Mouse (Mus musculus) embryo, embryonic 9.5 days (tissue): ENCODE measurements around the gene Smim24.

ENCODE experiments used
- DNase-seq: peaks from one replicate; pipeline ENCODE4 v3.0.0-alpha.2; 2017; ENCODE audit errors: extremely low spot score

The Smim24 gene

GRCm38 (mm10) chr10:81389801-81390677 lies 2.8 kb upstream of the Smim24 start:
- peak; percentile 75 for DNase-seq

GRCm38 (mm10) chr10:81390678-81390965 lies 2.2 kb upstream of the Smim24 start:
- DNase-seq, result no peak

DNA sequence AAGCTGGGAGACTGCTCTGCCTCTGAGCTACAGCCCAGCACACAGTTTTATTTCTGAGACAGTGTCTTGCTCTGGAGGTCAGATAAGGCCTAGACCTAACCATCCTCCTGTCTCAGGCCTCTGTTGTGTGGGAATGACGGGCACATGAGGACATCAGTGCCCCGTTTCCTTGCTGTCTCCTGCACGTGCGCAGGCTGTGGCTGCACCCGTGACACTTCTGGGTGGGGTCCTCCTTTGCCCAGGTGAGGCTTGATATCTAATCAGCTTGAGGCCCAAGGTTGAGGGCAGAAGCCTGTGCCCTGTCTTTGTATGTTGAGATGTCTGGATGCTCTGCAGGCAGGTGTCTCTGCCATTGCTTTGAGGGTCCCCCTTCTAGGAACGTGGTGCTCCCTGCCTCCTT lies 581 bp upstream of the Smim24 start:
- no peak for DNase-seq

GRCm38 (mm10) chr10:81393456-81394063 lies 709 bp downstream of the Smim24 start:
- DNase-seq, result no peak

DNA sequence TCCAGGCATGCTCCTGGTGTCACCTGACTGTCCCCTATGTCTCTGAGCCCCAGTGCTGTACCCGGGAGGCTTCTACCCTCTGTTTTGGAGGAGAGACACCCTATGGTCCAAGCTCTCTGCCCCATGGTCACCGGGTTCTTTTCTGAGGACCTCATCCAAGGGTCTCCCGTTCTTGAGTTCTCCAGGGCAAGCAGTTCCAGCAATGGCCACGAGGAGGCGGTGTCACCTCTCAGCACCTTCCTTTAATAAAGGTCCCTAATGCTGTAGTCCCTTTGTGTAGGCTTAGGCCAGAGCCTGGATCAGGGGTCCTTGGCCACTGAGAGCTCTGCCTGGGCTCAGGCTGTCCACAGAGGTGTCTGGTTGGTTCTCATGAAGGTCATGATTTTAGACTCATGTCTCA lies 2.3 kb downstream of the Smim24 start:
- DNase-seq, result peak; percentile 74

DNA sequence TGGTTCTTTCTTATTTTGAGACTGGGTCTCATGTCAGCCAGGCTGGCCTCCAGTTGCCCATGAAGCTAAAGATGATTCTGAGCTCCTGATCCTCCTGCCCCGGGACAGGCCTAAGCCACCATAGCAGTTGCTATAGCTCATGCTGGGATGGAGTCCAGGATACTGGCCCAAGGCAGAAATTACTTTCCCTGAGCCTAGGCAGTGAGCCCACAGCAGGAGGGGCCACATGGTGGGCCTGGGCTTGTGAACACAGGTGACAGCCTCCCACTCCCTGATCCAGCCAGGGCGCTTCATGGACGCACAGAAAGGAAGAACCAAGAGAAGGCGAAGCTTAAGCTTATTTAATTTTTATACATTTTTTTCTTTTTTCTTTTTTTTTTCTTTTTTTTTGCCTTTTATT lies 3.0 kb downstream of the Smim24 start:
- DNase-seq, result no peak

DNA sequence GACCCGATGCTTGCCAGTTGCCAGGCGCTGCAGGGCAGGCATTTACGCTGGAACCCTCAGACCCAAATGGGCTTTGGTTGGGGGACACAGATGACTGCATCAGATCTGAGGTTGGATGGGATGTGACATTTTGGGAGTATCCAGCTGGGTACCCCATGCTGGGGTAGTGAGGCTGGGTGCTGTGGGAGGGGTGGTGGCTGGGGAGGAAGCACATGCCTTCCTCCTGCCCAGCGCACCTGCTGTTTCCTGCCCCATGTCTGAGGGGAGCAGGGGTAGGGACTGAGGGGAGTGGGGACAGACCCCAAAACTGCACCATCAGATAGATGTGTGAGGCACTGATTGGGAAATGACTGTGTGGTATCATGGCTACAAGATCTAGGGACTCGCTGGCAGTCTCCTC lies 3.9 kb downstream of the Smim24 start:
- DNase-seq, result no peak

- DNase-seq, result no peak
These were observed 6.4 kb downstream of the Smim24 start for GRCm38 (mm10) chr10:81399296-81399695.

- no peak for DNase-seq
These were observed 7.0 kb downstream of the Smim24 start for GRCm38 (mm10) chr10:81399798-81400308.

GRCm38 (mm10) chr10:81400371-81401204 lies 7.7 kb downstream of the Smim24 start:
- DNase-seq, result no peak

- no peak for DNase-seq
These were observed 8.3 kb downstream of the Smim24 start for GRCm38 (mm10) chr10:81401205-81401520.

DNA sequence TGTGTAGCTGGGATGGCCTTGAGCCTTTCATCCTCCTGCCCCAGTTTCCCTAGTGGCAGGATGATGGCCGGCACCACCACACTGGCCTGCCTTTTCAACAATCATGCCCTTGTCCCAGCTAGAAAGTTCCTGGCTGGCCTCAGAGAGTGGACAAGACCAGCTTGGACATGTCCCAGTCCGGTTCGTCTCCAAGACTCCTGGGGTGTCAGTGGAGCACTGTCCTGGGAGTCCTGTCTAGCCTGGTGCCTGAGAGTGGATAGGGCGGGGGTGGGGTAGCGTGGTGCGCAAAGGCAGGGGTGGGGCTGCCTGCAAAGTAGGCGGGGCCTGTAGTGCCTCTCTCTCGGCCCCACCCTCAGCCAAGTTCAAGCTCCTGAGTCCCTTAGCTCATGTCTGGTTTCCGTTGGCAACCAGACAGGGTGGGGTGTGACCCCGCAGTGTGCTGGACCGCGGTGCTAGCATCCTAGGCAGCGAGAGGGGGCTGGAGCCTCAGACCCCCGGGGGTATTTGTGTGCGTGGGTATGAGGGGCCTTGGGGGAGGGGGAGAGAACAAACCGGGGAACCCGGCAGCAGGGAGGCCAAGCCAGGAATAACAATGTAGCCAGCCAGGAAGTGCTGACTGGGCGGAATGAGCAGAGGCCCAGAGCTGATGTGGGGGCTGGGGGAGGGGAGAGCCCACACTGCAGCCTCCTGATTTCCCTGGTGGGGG lies 8.8 kb downstream of the Smim24 start:
- DNase-seq, result peak; percentile 58

DNA sequence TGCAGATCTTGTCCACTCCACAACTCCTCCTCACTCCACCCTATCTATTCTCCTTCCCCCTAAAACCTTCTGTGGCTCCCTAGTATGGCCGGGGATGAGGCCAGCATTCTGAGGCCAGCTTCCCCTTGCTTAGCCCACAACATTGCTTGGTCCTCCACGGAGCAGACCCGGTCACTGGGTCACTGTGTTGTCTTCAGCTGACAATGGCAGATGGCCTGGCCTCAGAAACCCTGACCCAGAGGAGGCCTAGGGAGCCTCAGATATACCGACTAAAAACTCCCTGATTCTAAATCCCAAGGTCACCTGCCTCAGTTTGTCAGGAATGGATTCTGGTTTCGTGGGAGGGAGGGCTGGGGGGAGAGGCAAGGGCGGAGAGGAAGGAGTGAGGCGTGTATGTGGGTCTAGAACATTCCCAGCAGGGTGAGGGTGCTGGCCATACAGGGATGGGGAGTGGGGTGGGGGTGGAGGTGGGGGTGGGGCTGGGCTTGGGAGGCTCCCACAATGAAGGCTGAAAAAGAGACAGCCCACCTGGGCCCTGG lies 9.4 kb downstream of the Smim24 start:
- no peak for DNase-seq

DNA sequence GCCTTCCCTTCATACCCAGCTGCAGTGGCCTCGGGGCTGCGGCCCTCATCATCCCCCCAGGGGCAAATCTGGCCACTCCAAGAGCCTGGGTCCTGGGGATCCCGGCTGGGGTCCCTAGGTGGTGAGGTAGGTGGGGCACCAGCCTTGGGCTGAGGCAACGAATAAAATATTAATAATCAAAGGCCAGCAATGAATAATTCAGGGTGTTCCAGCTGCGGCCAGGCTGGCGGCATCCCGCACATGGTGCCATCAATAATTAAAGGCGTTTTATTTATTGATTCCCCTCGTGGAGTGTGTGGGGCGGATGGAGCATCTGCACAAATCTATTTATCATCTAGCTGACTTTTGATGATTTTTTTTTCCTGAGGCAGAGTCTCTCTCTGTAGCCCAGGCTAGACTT lies 10.7 kb downstream of the Smim24 start:
- no peak for DNase-seq

DNA sequence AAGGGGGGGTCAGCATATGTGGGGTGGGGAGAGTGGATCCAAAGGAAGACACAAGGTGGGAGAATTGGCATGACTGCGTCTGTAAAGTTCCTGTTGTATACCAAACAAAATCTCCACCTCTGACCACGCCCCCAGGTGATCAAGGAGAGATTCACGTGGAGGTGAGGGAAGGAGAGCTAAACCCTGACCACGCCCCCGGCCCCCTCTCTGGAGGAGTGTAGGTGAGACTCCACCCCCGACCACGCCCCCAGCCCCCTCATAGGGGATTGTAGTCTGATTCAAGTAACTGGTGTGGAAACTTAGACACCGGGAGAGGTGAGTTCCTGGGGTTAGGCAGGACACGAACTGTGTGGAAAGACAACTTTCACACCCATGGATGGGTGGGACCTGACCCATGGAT lies 11.2 kb downstream of the Smim24 start:
- DNase-seq, result no peak

- no peak for DNase-seq
These were observed 11.9 kb downstream of the Smim24 start for GRCm38 (mm10) chr10:81404720-81405119.

GRCm38 (mm10) chr10:81405588-81406201 lies 12.8 kb downstream of the Smim24 start:
- DNase-seq, result no peak

DNA sequence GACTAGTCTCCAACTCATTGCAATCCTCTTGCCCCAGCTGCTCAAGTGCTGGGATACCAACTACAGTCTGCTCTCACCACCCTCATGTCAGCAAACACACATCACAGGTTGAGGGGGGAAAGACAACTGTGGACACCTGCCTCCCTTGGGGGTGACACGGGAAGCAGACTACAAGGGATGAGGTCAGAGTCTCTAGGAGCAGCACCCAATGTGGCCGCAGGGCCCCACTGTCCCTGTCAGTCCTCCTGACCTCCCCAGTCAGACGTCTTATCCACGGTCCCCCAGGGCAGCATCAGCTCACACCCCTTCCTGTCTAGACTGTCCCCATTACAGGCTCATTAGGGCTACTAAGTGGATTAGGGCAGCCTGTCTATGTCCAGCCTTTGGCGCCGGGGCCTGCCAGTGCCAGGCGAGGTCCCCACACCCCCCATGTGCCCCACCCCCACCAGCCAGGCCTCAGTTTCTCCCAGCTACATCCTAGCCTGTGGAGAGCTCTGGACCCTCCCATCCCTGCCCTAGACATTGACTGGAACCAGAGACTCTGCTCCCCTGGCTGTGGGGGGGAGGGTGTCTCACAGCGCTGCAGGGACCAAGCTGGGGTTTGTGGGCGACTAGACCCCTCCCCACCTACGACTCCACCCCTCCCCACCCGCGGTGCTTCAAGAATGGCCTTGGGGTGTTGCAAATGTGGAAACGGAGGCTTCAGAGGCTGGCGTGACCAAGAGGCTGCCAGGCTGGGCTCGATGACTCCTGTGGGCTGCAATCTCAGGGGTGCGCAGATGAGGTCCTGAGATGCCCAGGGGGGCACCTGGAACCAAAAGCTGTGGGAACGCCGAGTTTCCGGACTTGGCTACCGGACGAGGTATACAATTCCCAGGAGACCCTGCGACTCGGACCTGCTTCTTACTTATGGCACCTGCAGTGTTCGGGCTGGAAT lies 13.9 kb downstream of the Smim24 start:
- no peak for DNase-seq

- peak; percentile 55 for DNase-seq
These were observed 14.9 kb downstream of the Smim24 start for GRCm38 (mm10) chr10:81407539-81408423.
